Mouse (Mus musculus): ENCODE results near the gene Hist1h3a.
A peak's percentile ranks its signal among the peaks of the same experiment; 100 is the strongest.
"Not testable (repeated sequence)": the region's sequence is repeated elsewhere in the genome, so short reads cannot be mapped to it uniquely, and the experiment has no call there.

The Hist1h3a gene

DNA sequence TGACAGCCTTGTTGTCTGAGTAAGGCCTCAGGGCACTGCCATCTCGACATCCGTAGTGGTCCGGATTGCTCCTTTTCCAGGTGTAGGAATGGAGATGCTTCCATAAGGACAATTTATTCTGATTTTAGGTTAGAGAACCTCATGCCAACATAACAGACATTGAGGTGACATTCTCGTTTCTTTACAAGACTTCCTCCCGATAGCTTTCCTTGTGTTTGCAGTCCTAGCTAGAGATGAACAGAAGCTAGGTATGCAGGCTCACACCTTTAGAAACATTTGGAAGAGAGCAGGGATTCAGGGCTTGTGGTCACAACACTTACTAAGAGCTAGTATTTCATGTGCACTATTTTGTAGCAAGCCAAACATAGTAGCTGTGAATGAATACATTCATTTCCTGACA is 19.0 kb downstream of the Hist1h3a start:
- peak; percentile 45 for DNase-seq (ENCODE audit: low read depth, low spot score)

DNA sequence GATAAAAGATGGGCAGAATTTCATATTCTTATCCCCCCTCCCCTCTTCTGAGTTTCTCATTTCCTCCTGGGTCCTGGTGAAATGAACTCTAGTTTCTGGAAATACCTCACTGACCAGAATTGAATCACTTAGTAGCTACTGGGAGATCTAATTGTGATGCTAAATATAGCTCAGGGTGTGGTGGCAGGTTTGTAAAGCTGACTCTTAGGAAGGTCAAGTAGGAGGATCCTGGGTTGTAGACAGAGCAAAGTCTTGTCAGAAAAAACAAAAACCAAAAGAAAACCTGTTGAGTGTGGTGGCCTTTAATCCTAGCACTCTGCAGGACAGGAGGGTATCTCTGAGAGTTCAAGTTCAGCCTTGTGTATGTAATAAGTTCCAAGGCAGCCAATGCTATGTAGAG is 20.2 kb downstream of the Hist1h3a start:
- DNase-seq (ENCODE audit: low read depth, low spot score), result peak; percentile 92

DNA sequence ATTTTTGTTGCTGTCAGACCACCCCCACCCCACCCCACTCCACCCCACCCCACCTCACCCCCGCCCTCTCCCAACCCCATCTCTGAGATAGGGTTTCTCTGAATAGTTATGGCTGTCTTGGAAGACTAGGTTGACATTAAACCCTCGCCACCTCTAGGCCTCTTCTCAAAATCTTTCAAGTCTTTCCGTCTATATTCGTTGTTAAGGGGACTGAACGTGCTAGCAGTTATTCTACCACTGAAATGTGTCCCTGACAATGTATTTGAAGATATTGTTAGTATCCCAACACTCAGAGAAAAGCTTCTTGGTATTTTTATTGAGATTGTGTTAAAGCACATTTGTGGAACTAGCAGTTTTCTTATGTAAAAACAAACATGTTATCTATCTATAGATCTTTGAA is 21.3 kb downstream of the Hist1h3a start:
- peak; percentile 27 for DNase-seq (ENCODE audit: low read depth, low spot score)

DNA sequence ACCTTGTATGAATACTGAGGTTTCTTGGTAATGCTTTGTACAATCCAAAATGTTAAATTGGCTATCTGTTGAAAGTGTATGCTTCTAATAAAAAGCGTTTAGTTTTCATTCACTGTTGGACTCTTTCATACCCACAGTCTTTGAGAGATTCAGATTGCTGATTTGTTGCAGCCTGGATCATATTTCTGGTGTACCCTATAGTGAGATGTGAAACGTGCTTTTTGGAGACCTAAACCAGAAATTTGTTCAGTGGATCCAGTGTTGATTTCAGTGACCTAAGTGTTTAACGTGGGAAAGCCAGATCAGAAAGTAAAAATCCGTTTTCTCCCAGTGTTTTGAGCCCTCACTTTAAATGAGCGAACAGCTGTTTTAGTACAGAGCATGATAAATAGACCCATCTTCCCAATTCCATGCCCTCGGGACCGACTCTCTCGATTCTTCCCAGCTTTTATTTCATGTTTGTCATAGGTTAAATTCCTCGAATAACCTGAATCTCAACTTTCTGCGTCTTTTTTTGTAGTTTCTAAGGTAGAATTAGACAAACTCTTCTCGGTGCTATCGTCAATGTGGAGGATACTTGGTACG is 21.8 kb downstream of the Hist1h3a start:
- DNase-seq (ENCODE audit: low read depth, low spot score), result peak; percentile 32

DNA sequence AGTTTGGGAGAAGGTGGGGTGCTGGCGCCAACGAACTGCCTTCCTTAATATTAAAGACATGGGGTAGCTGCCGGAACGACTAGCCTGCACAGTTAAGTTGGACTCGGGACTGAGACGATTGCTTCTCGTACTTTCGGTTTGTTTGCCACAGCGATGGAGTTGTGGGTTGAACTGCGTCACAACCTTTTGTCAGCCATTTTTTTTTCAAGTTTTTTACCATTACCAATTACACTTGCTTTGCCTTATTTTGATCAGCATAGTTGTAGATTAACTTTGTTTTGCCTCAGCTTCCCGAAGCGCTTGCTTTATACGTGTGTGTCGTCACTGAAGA is 22.3 kb downstream of the Hist1h3a start:
- no peak for DNase-seq (ENCODE audit: low read depth, low spot score)

DNA sequence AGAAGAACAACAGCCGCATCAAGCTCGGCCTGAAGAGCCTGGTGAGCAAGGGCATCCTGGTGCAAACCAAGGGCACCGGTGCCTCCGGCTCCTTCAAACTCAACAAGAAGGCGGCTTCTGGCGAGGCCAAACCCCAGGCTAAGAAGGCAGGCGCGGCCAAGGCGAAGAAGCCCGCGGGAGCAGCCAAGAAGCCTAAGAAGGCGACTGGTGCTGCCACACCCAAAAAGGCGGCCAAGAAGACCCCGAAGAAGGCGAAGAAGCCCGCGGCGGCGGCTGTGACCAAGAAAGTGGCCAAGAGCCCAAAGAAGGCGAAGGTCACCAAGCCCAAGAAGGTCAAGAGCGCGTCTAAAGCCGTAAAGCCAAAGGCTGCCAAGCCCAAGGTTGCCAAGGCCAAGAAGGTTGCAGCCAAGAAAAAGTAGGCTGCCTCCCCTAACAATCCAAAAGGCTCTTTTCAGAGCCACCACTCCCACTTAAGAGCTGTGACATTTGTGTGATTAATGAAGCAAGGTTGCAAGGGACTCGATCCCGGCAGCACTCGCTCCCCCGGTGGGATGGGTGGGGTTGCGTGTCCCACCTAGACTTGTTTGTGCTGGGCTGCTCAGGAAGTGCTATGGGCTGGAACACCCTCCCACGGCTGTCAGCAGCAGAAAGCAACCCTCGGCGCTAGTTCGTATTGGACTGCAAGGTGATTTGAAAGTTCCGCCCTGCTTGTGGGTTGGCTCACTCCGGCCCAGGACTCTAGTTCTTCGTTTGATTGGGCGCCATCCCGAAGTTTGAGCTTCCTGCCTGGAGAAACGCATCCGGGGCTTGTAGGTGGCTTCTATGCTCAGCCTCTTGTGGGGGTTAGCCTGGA is 22.9 kb downstream of the Hist1h3a start:
- DNase-seq (ENCODE audit: low read depth, low spot score), result peak; percentile 99

DNA sequence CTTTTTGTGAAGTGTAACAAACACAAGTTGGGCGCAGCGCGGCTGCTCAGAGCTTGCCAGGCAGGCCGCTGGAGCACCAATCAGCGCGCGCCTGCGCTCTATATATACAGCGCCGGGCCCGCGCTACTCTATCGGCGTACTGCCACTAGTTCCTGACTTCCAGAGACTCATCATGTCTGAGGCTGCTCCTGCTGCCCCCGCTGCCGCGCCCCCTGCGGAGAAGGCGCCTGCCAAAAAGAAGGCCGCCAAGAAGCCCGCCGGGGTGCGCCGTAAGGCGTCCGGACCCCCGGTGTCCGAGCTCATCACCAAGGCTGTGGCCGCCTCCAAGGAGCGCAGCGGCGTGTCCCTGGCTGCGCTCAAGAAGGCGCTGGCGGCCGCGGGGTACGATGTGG is 23.5 kb downstream of the Hist1h3a start, which contains the start of gene Hist1h1c:
TSS of gene Hist1h1c (plus strand) at position 132 of the 392 bp plus-strand sequence.
- peak; percentile 95 for DNase-seq (ENCODE audit: low read depth, low spot score)

DNA sequence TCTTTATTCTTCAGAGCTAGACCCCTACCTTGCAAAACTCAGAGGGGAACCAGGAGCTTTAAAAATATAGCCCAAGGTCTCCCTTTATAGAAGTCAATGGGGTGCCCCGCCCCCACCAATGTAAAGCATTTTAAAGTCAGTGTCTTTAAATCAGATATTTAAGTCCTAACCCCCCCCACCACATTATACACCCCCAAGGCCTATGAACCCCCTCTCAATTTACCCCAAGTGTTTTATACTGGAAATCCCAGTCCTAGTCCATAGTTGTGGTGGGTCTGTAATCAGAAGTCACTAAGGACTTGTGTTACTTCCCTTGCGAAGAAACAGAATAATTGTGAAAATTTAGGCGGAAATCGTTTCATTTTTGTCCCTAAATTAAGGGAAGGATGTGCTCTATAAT is 24.1 kb downstream of the Hist1h3a start:
- DNase-seq (ENCODE audit: low read depth, low spot score), result no peak

DNA sequence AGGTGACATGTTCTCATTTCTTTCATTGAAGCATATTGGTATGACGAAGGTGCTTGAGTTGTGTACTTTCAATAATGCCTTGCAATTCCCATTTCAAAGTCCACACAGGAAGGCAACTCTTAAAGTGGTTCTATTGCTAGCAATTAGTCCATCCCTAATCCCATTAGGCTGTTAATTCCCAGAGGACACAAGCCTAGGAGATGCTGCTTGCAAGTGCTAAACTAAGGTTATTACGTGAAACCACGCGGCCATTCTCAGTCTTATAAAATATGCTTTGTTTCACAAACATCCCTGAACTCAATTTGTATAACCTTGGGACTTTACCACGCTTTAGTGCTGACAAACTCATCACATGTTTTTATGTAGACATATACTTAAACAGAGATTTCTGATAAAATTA is 25.1 kb downstream of the Hist1h3a start:
- DNase-seq (ENCODE audit: low read depth, low spot score), result no peak

DNA sequence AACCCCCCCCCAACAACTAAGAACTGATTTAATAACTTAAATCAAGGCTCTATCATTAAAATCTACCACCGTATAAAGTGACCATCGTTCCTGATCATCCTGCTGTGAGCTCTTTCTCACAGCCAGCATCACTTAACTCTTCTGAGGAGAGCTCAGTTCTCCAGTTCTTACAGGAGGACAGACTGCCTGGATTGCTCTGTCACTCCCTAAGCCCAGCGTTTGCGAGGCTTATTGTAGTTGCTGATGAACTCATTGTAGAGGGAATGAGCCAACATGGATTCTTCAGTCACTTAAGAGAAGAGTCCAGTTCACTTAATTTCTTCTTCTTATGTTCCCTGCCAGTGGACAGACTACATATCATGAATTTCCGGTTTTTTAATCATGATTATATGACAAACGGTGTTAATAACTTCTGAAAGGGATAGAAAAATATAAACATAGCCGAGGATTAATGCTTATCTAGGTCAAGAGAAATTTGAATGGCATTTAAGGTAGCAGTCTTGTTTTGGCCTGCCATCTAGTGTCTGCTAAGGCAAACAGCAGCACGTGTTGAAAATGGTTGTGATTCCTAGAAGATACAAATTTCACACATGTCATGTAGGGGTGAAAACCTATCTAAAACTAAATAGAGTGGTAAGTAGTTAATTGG is 29.9 kb downstream of the Hist1h3a start:
- DNase-seq (ENCODE audit: low read depth, low spot score), result no peak

DNA sequence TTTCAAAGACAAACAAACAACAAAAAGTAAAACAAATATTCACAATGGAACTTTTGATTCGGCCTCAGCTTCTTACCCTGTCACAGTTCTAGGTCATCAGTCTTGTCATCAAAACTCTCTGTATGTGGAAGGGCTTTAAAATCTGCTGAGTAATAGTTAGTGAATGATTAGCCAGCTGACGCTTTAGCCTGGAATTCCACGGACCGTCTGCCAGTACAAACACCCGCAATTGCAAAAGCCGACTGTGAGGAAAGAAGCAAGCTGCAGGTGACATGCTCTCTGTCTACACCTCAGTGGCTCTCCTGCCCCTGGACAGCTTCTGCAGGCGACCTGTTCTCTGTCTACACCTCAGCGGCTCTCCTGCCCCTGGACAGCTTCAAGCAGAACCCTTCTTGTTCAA is 31.7 kb downstream of the Hist1h3a start:
- no peak for DNase-seq (ENCODE audit: low read depth, low spot score)

DNA sequence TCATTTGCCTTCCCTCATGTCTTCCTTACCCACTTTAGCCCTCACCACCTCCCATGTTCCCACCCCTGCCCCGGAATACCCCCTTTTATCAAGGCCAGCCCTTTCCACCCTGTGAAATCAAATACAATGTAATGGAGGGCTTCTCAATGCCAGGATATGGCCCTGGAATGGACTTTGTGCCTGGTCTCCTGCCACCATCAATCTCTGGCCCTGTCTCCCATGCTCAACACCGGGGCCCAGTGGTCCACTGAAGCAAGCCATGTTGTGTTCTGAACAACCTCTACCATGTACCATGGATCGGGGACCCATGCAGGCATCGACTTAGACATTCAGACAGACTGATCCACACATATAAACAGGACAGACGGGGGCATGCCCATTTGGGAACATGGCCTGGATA is 32.5 kb downstream of the Hist1h3a start:
- DNase-seq (ENCODE audit: low read depth, low spot score), result no peak

DNA sequence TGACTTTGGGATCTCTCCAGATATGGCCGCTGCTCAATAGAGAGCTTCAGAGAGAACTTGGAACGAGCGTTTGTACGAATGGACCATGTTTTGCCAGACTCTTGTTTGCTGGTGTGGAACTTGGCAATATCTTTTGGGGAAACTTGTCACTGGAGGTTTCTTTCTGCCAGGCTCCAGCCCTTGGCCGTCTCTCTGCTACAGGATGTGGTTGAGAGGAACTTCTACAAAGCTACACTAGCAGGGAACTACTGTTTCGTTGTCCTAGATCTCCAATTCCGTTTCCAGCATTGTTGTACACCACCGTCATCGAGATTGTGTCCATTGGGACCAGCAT is 33.0 kb downstream of the Hist1h3a start:
- no peak for DNase-seq (ENCODE audit: low read depth, low spot score)

DNA sequence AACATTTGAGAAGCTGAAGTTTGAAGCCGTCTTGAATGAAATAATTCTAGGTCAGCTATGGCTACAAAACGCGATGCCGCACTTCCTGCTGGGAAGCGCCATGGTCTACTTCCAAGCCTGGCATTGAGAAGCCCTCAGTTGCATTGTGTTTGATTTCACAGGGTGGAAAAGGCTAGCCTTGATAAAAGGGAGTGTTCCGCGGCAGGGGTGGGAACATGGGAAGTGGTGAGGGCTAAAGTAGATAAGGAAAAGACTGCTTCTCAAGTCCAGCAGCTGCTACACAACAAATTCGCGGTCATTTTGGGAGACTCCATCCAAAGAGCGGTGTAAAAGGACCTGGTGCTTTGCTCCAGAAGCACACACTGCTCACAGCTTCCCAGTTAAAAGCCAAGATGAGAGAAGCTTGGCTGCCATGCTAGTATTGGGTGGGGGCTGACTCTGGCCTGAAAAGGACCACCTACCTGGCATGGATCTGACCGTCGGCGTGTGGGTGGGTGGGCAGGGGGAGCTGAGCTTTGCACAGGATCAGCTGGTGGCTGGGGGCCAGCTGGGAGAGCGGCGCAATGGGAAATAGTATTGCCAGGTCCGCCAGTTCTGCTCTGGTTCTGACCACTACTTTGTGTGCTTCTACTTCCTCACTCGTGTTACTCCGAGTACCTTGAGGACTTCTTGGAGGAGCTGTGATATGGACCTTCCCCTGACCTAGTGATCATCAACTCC is 33.6 kb downstream of the Hist1h3a start:
- DNase-seq (ENCODE audit: low read depth, low spot score), result no peak

DNA sequence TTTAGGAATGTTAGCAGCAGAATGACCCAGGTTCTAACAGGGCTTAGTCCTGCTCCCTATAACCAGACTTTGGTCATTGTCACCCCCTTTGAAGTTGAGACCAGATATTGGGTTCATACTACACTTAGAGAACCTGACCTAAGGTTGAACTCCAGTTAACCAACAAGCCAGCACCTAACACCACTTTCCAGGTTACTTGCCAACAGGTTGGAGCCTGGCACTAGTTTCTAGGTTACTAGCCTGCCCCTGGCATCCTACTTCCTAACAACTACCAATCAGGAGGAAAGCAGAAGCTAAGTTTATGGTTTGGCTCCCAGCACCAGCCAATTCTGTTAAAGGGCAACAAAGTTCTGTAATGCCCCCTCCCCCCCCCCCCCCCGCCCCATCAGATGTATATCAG is 37.0 kb downstream of the Hist1h3a start:
- no peak for DNase-seq (ENCODE audit: low read depth, low spot score)

DNA sequence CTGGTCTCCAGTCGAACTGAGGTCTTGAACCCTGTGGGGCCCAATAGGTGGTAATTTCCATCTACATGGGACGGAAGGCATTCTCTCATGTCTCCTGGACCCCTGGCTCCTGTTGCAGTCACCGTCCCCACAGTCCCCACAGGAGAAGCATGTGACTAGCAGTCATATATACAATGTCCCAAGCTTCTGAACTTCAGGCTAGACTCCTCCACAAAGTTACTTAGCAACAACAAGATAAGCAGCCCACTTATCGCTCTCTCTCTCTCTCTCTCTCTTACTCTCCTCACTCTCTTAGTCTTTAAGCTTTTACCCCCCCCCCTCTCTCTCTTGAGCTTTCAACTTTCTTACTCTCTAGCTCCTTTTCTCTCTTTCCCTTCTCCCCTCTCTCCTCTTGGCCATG is 37.9 kb downstream of the Hist1h3a start:
- DNase-seq (ENCODE audit: low read depth, low spot score), result no peak

DNA sequence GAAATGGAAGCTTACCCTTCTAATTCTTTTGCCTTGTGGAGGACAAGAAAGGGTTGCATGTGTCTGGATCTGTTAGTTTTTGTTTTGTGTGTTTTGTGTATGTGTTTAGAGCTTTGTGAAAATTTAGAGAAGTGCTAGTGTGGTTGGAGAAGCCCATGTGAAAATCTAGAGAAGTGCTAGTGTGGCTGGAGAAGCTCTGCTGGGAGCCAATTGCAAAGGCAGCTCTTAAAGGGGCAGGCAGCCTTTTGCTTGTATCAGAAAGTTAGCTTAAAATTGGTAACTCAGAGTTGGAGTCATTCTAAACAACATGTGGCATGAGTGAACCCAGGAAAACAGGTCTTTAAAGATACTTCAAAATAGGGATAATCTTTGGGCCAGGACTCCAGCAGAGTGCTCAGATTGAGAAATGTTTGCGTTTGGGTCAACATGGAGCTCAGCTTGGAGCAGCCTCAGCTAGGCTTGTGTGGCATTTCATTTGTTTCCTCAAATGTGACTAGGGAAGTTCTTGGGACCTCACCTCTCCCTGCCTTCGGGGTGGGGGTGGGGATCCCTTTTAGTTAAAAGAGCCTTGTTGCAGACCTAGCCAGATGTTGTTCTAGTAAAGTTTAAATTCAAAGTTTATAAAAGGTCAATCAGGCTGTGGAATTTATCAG is 44.5 kb downstream of the Hist1h3a start:
- not testable (repeated sequence) for DNase-seq (ENCODE audit: low read depth, low spot score)

DNA sequence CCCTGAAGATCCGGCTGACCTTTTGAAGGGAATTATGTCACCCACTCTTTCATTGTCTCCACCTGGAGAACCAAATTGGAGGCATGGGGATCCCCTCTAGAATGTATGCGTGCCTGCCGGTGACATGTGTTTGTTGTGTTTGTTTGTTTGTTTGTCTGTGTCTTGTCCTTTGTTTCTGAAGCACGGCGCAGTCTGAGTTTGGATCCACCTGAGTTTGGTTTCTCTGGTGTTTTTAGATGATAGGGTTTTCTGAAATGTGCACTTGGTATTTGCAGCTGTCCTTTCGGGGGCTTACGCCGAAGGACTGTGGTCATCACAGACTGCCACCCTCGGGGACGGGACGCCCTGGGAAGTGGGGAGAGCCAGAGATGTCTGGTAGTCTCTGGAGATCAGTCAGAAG is 45.0 kb downstream of the Hist1h3a start:
- no peak for DNase-seq (ENCODE audit: low read depth, low spot score)

DNA sequence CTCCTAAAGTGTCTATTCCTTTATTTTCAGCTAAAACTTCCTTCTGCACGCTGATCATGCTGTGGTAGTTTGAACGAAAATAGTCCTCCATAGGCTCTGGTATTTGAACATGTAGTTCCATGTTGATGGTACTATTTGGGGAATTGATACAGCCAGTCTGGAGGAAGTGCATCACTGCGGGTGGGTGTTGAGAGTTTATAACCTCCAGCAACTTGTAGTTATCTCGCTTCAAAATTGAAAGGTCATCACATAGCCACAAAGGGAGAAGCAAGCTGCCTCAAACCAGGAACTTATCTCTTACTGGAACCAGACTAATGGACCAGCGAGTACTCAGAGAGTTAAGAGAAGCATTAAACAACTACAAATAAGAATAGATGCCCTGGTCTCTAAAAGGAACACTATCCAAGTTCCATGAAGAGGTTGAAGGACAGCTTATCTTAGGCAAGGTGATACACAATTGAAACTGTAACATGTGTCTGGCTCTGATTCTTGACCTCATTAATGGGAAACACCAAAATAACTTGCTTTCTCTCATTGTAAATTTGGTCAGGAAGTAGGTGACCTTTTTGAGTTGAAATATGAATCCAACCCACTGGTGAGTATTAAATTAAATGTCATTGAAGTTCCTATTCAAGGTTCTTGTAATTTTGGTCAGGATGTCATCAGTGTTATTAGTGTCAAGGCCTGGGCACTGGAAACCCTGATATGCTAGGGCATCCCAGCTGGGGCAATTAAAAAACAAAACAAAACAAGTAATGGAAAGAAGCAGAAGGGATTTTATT is 45.7 kb downstream of the Hist1h3a start:
- DNase-seq (ENCODE audit: low read depth, low spot score), result no peak

Data from ZHBTc4 (cell line).